Mouse (Mus musculus) activated CD4-positive, CD25-positive, alpha-beta regulatory T cell, adult 4 months (primary cell): ENCODE measurements around the gene Triap1. TPM values are rescaled to one million over a fixed set of nuclear protein-coding genes. Genes with fewer than 3 reads are reported as not detected.
"Not testable (repeated sequence)": the region's sequence is repeated elsewhere in the genome, so short reads cannot be mapped to it uniquely, and the experiment has no call there.

ENCODE experiments used
- ATAC-seq: one replicate; pipeline ENCODE4 v1.8.0; 2017
- polyA plus RNA-seq, 2 experiments: library from polyadenylated mRNA; unstranded; fragments of 100-300 nt; shearing (Covaris generic); gene quantifications; one replicate each; pipeline ENCODE4 v1.2.1; 2017

Gene Triap1
- polyA plus RNA-seq, 2 experiments from 2014 or later = 42.3 to 45.6 TPM

DNA sequence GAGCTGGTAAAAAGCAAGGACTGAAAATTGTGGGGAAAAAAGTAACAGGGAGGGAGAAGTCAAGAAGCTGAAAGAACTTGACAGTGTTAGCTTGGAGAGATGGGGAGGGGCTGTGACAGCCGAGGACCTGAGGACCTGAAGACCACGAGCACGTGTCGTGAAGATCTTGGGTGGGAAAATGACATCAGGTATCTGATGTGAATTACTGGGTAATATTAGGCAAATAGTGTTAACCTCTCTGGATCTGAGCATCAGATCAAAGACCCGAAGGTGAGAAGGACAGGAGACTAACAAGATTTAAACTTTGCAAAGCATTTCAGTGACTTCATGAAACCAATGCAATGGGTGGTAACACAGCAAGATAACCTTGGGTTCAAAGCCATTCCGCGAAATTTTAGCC lies 1.0 kb upstream of the Triap1 start:
- no peak for ATAC-seq

- ATAC-seq = peak; percentile 33
These were observed 515 bp downstream of the Triap1 start for GRCm38 (mm10) chr5:115341314-115342165.

- ATAC-seq = peak; percentile 55
These were observed 6.5 kb downstream of the Triap1 start for GRCm38 (mm10) chr5:115347564-115347963.

- peak; percentile 87 for ATAC-seq
These were observed 7.7 kb downstream of the Triap1 start, which contains the start of gene Cox6a1 for GRCm38 (mm10) chr5:115348546-115349224. Gene Cox6a1 (minus strand): TSS chr5:115348981.

- peak; percentile 9 for ATAC-seq
These were observed 8.2 kb downstream of the Triap1 start for GRCm38 (mm10) chr5:115349225-115349555.

DNA sequence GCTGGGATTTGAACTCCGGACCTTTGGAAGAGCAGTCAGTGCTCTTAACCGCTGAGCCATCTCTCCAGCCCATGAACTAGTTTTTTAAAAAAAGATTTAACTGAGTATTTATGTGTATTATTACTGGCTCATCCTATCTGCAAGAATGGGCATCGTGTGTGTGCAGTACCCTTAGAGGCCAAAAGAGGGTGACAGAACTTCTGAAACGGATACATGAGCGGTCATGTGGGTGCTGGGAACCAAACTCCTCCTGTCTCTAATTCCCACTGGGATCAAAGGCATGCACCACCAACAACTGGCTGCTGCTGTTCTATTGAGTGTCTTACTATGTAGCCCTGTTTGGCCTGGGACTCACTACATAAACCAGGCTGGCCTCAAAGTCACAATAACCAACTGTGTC lies 10.3 kb downstream of the Triap1 start:
- ATAC-seq = no peak

DNA sequence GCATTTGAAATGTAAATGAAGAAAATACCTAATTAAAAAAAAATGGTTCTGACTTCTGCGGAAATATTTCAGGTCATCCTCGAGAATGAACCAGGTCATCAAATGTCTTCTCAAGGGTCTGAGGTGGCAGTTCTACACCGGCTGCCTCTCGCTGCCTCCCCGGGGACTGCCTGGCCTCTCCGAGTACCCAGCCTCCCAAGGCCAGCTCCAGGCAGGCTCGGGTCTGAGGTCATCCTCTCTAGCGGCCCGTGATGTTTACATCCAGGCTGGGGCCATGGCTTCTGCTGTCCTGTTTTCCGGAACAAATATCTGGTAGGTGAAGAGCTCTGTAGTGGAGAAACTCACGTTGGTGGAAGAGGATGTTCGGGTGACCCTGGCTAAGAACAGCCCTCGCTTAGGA lies 14.0 kb downstream of the Triap1 start:
- no peak for ATAC-seq

- ATAC-seq = no peak
These were observed 17.8 kb downstream of the Triap1 start for GRCm38 (mm10) chr5:115358872-115359271.

- ATAC-seq = no peak
These were observed 18.4 kb downstream of the Triap1 start for GRCm38 (mm10) chr5:115359438-115359837.

- ATAC-seq = no peak
These were observed 18.9 kb downstream of the Triap1 start for GRCm38 (mm10) chr5:115359851-115360372.

DNA sequence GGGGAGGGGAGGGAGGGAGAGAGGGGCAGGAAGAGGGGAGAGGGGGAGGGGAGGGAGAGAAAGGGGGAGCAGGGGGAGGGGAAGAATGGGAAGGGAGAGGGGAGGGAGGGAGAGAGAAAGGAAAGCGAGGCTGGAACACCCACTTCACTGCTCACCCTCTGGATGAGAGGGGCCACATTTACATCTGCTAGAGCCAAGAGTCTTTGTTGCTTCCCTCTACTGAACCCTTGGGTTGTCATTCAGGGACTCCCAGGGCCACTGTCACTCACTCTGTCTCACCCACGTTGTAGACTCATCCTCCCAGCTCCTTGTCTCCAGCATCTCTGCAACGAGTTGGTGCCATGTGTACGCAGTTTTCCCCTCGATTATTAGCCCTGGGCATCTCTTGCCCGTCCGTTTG lies 21.2 kb downstream of the Triap1 start:
- no peak for ATAC-seq

DNA sequence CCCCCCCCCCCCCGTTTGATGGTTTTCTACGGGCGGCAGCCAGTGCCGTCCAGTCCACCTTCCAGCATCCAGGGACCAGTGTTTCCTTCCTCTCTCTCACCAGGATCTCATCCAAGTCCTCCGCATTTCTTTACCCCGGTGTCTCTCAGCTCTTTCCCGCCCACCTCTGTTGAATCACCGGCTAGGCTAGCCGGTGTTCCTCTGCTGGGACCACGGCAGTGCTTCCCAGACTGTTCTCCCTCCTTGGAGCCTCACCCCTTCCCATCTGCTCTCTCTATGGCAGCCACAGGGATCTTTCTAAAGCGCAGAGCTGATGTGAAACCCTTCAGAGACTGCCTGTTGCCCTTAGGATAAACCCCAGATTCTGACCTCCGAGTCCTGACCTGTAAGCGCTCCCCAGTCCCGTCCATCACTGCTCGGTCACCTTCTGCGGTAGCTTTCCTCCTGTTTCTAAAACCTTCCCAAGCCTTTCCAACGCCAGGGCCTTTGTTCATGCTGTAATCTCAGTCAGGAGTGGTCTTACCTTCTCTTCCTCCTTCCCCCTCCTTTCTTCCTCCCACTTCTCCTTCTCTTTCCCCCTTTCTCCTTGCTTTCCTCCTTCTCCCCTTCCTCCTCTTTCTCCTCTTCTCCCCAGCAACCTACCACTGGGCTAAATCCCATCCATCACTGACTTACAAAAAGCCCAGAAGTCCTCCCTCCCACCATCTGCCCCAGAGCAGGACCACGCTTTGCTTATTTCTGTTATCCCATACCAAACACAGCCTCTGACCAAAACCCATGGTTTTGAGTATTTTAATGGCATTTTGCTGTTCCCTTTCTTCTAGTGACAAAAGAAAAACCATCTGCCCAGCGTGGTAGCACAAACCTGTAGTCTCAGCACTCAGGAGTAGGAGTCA lies 22.0 kb downstream of the Triap1 start:
- no peak for ATAC-seq

GRCm38 (mm10) chr5:115364782-115365181 lies 23.8 kb downstream of the Triap1 start:
- no peak for ATAC-seq

DNA sequence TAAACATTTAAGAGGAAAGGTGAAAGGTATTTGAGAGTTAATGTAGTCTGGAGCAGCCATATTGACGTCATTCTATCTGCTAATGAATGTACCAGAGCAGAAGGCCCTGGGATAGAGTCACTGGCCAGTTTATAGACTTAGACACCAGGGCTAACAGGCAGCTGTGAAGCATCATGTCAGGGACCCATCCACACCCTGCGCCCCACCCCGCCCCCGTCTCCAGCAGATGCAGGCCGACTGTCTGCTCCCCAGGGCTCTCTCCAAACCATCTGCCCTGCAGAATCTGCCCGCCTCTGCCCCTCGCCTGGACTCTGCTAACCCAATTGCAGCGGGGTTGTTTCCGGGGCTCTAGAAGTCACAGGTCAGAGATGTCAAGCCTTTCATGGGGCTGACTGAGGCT lies 30.7 kb downstream of the Triap1 start:
- no peak for ATAC-seq

- ATAC-seq = no peak
These were observed 32.6 kb downstream of the Triap1 start for GRCm38 (mm10) chr5:115373441-115374203.

GRCm38 (mm10) chr5:115374204-115374820 lies 33.3 kb downstream of the Triap1 start:
- ATAC-seq = no peak

DNA sequence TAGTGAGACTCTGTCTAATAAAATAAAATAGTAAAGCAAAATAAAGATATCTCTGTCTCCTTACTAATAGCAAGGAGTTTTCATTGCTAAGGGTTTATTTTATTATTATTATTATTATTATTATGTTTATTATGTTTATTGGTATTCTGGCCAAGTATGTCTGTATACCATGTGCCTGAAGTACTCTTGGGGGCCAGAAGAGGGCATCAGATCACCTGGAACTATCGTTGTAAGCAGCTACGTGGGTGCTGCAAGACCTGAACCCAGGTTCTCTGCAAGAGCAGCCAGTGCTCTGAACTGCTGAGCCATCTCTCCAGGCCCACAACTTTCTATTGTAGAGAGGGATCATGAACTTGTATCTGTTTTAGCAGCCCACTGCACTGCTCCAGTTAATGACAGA lies 34.4 kb downstream of the Triap1 start:
- no peak for ATAC-seq

- not testable (repeated sequence) for ATAC-seq
These were observed 37.9 kb downstream of the Triap1 start for GRCm38 (mm10) chr5:115378882-115379281.

GRCm38 (mm10) chr5:115391935-115392334 lies 50.9 kb downstream of the Triap1 start:
- ATAC-seq = no peak

DNA sequence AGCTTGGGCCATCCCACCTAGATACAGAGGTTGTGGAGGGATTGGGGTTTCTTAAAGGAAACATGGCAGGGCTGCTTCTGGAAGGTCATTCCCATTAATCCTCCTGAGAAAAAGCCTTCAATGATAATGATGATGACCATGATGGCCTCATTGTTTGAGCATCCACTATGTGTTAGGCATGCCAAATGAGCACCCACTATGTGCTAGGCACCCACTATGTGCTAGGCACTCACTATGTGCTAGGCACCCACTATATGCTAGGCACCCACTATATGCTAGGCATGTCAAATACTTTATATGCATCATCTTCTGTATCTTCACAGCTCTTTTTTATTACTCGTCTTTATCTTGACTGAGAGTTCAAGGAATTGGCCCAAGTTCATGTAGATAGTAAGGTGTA lies 51.9 kb downstream of the Triap1 start:
- ATAC-seq = no peak
